Mouse (Mus musculus): ENCODE results near the gene Dcakd.

The Dcakd gene

GRCm38 (mm10) chr11:103043982-103044381 lies 15.8 kb upstream of the Dcakd start:
- DNase-seq = no peak

DNA sequence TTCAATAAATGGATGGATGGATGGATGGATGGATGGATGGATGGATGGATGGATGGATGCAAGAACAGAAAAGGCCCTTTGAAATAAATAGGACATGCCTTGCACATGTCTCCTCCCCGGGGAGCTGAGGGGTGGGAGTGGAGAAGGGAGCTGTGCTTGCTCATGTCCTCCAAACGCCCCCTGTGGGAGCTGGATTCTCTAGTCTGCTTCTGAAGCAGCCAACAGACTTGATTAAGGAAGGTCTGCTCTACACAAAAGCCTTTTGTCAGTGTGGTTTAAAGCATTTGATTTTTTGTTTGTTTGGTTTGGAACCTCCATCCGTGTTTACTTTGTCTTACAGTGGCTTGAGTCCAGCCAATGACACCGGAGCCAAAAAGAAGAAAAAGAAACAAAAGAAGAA lies 14.7 kb upstream of the Dcakd start:
- no peak for DNase-seq

DNA sequence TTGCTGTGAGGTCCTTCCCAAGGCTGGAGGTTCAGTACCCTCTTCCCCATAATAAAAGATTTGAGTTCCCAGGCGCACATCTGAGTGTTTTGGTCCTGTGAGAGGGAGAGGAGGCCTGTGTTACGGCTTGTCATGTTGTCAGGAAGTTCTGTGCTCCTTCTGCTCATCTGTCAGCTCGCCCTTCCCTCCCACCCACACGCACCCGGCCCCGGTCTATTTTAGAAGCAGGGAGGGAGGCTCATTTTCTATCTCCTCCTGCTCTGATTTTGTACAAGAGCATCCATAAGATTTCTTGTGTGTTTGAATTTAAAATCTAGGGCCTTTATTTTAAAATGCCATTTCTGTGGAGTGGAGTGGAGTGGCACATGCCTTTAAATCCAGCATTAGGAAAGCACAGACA lies 9.9 kb upstream of the Dcakd start:
- DNase-seq = no peak

- DNase-seq = no peak
Measured at GRCm38 (mm10) chr11:103036881-103037465, 8.8 kb upstream of the Dcakd start.

DNA sequence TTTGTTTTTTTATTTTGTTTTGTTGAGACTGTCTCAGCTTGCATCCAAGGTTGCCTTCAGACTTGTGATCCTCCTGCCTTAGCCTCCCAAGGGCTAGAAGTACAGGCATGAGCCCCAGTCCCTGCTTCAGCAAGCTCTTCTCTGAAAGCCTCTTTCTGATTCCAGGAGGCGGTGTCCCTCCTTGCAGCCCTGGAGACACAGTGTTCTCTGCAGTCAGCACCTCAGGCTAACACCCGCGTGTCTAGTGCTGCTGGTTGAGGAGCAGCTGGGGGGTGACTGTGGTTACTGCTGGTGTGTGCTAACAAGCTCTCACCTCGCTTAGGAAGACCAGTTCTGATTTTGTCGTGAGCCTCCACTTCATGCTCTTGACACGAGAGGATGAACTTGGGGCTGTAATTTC lies 6.9 kb upstream of the Dcakd start:
- no peak for DNase-seq

DNA sequence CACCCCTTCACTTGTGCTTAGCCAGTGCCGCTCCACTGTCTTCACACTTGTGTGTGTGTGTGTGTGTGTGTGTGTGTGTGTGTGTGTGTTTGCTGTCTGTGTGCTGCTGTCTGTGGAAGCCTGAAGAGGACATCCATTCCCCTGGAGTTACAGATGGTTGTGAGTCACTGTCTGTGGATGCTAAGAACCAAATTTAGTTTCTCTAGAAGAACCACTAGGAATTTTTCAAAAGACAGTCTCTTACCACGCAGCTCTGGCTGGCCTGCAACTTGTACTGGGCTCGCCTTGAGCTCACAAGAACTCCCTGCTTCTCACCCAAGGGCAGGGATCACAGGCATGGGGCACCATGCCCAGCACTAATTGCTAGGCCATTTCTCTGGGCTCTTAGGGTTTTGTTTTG lies 4.9 kb upstream of the Dcakd start:
- DNase-seq = no peak

- DNase-seq = no peak
Measured at GRCm38 (mm10) chr11:103027570-103028175, 460 bp downstream of the Dcakd start.

DNA sequence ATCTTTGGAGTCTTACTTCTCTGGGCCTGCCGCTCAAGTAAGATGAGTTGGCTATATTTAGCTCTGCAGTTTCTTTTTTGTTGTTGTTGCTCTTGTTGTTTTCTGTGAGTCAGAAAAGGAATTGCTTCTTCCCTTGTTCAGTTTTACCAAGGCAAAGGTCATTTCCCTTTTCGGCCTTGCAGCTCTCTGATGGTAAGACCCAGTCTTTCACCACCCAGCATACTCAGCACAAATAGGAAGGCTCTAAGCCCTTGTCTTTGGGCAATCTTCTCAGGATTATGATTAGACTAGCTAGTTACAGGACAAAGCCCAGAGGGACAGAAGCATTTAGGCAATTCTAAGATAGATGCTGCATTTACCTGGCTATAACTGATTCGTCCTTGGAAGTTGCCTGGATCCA lies 1.2 kb downstream of the Dcakd start:
- no peak for DNase-seq

DNA sequence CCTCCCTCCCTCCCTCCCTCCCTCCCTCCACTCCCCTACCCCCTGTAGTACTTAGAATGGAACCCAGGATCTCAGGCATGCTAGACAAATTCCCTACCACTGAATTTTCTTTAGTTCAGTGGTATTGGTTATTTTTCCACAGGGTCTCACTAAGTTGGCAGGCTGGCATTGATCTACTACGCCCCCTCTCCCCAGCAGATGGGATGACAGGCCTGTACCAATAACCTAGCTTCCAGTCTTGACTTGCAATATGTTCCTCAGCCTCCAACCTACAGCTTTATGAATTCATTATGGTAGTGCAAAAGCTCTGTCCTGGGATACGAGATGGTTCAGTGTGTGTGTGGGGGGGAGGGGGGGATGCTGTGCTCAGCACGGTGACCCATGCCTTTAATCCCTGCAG lies 4.2 kb downstream of the Dcakd start:
- no peak for DNase-seq

- DNase-seq = no peak
Measured at GRCm38 (mm10) chr11:103020713-103021335, 7.3 kb downstream of the Dcakd start.

DNA sequence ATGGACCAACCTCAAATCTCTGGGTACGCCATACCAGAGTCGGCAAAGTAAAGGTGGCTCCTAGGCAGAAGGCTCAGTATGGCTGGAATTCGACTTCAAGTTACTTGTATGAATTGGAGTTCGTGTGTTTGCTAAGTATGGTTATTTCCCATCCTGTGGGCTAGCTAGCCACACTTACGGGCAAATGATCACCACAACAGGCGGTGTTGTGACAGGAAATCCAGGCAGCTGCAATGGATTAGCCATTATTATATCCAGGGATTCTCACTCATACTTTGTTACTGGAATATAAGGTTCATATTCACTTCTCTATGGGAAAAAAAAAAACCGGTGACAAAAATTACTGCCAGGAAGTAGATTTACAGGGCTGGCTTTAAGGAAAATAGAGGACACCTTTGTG lies 8.8 kb downstream of the Dcakd start:
- no peak for DNase-seq

DNA sequence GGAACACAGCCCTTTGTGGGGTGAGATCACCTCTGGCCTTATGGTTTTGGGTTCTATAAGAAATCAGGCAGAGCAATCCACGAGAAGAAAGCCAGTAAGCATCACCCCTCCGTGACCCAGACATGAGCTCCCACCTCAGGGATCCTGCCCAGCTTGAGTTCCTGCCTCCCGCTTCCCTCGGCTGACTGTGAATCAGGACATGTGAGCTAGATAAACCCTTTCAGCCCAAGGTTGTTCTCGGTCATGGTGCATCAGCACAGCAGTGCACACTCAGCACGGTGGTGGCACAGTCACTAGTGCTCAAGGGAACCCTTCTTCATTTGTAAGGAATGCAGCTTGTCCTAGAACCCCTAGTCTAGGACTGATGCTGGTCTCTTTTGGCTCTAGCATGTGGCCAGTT lies 9.3 kb downstream of the Dcakd start:
- DNase-seq = no peak

DNA sequence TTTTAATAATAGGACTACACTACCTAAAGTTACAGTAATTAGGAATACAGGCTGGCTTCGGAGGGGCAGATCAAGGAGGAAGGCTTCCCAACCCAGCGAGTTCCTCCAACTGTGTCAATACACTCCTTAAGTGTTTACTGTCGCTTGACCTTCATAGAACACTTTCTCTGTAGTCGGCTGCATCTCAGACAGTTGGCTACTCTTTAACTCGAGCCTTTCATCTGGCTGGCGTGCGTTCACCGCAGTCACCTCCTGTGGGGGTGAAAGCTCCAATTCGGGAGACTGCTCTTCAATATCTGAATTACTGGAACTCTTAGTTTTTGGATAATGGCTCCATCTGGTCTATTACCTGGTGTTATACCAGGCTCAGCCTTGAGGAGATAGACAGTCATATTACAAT lies 10.5 kb downstream of the Dcakd start:
- no peak for DNase-seq

GRCm38 (mm10) chr11:103016930-103017329 lies 11.2 kb downstream of the Dcakd start:
- DNase-seq = peak; percentile 98

DNA sequence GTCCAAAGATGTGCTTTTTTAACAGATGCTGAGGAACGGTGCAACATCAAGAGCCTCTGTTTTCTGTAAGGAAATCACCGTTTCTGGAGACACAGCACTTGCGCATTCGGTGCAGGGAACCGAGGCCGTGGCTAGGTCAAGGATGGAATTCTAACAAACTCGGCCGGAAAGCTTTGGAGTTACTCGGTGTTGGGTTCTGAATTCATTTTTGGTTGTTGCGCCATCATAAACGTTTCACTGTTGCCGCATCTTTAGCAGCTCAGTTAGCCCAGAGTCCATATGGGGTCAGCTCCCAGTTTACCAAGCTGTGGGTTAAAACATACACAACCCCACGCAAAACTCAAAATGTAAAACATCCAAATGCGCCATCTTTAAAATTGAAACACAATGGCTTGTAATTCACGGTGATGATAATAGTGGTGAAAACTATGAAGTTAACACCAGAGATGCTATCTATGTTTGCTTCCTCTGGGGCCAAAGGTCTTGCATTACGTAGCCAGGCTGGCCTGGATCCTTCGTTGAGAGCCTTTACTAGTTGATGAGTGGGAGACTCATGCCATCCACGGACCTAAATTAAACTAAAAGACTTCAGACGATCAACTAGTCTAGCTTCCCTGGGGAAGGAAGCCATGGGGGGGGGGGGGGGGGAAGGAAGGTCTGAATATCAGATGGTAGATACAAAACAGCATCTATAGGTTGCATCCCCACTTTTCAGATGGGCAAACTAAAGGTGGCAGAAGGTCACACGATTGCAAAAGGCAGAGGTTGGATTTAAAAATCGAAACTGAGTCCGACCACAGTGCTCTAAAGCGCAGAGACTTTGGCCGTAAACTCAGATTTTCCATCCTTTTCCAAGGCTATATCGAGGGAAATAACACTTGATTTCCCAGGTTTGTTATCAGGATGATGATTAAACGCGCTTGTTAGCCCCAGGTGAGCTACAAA lies 12.0 kb downstream of the Dcakd start:
- no peak for DNase-seq

GRCm38 (mm10) chr11:103011206-103011497 lies 17.0 kb downstream of the Dcakd start:
- DNase-seq = no peak

GRCm38 (mm10) chr11:103010454-103011205 lies 17.5 kb downstream of the Dcakd start:
- DNase-seq = no peak

DNA sequence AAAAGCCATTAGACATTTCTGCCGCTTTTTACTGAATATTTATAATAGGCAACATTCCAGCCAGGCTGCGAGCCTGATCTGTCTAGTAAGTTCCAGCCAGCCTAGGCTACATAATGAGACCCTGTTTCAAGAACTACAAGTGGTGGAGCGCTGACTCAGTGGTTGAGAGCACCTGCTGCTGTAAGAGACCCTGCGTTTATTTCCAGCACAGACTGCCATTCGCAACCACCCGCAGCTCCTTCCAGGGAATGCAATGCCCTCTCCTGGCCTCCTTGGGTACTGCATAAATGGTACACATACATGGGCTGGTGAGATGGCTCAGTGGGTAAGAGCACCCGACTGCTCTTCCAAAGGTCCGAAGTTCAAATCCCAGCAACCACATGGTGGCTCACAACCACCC lies 18.9 kb downstream of the Dcakd start:
- peak; percentile 60 for DNase-seq

GRCm38 (mm10) chr11:103008558-103008957 lies 19.6 kb downstream of the Dcakd start:
- no peak for DNase-seq

DNA sequence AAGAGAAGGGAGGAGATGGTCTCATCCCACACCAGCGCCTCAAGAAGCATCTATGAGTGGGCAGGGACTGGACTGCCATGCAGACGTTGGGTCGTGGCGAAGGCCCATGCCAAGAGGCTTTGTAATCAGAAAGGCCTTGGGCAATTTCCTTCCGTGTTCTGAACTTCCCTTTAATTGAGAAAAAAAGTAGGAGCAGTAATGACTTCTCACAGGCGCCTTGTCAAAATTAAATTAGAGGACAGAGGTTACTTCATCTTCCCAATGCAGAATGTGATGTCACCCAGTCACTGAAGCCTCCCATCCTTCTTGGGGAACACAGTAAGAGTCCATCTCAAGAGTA lies 21.2 kb downstream of the Dcakd start:
- peak; percentile 63 for DNase-seq

DNA sequence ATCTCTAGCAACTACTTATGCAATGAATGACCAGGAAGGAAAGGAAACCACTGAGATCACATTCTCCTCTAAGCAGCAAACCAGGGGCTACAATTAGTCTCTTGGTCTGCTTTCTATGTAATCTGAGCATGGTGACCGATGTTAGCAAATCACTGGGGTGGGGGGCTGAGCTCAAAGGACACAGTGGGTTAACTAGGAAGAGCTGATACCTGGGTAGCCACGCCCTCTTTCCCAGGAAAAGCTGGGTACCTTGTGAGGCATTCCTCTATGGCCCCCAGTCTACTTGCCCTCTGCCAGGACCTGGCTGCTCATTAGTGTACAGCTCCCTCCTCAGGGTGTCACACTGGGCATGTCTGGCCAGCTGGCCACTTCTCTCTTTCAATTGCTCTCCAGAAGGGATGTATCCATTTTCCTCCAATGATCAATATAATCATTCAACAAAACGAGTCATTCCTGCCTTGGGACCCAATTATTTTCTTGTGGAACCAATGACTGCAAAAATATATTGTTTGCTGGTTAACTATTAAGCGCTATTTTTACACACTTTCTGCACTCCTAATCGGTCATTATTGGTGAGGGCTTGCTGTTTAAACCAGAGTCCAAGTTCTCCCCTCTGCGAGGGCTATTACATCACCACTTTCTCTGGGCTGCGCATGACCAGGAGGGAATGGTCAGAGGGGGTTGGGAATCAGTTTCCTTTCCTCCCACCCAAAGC lies 21.7 kb downstream of the Dcakd start:
- no peak for DNase-seq

GRCm38 (mm10) chr11:103005254-103005981 lies 22.7 kb downstream of the Dcakd start:
- DNase-seq = no peak

Data from lung, postnatal 10 days (tissue).